Comparison of ENCODE assay signal across 32 mouse cellular contexts in genomic region chr7:43571216-43571615, GRCm38 (mm10). TPM values are rescaled to one million over a fixed set of nuclear protein-coding genes. Genes with fewer than 3 reads are reported as not detected.
"Had no signal": no experiment of that assay in that cellular context is flagged by ENCODE, and none has a peak within 500 bp of the region (broad histone marks: within the 10 kb centered on the region; RNA-seq: fewer than 3 reads in every experiment).

No protein-coding gene starts in this region.

- DNase-seq: gastrocnemius, adult 2 months; gastrocnemius, postnatal 10 days; gastrocnemius, postnatal 25 days; heart, adult 18-20 months; heart, postnatal 10 days; heart, postnatal 36 days; kidney, adult 18-20 months; kidney, adult 8-10 months; kidney, postnatal 10 days; kidney, postnatal 25 days; kidney, postnatal 4 days; left cerebral cortex, postnatal 4 days had no signal

- H3K4me1 ChIP-seq: heart, embryonic 10.5 days; heart, embryonic 12.5 days; hindbrain, embryonic 13.5 days; hindbrain, embryonic 15.5 days; limb, embryonic 13.5 days; limb, embryonic 15.5 days; liver, embryonic 12.5 days had no signal

- H3K27me3 ChIP-seq: heart, embryonic 12.5 days; hindbrain, embryonic 13.5 days; hindbrain, embryonic 15.5 days; limb, embryonic 13.5 days; limb, embryonic 15.5 days; liver, embryonic 12.5 days had no signal

- H3K27ac ChIP-seq: gastrocnemius, adult 2 months; heart, embryonic 10.5 days; hindbrain, embryonic 13.5 days; hindbrain, embryonic 15.5 days; hindbrain, postnatal 0 days; layer of hippocampus, adult 2 months; limb, embryonic 13.5 days; limb, embryonic 15.5 days; liver, embryonic 12.5 days; liver, embryonic 14.5 days had no signal

- H3K4me3 ChIP-seq: gastrocnemius, adult 2 months; heart, embryonic 10.5 days; heart, embryonic 12.5 days; hindbrain, embryonic 13.5 days; hindbrain, embryonic 15.5 days; layer of hippocampus, adult 2 months; limb, embryonic 13.5 days; limb, embryonic 15.5 days; liver, embryonic 12.5 days had no signal

- ATAC-seq: hindbrain, postnatal 0 days; intestine, embryonic 16.5 days; liver, embryonic 12.5 days had no signal

RNA-seq across cellular contexts. Expression of gene Zfp819, which starts 35.8 kb away (rescaled TPM):
- total RNA-seq: gastrocnemius, adult 2 months; gastrocnemius, postnatal 10 days; gastrocnemius, postnatal 25 days; gastrocnemius, postnatal 4 days; heart, adult 18-20 months; heart, adult 8-10 months; heart, postnatal 10 days; heart, postnatal 36 days; hematopoietic stem cell, adult 5-6 weeks; left cerebral cortex, postnatal 10 days had no signal
- polyA plus RNA-seq: heart, embryonic 12.5 days; heart, embryonic 14.5 days; heart, embryonic 16.5 days; intestine, embryonic 14.5 days; intestine, embryonic 16.5 days; limb, embryonic 15.5 days; liver, adult 2 months; liver, embryonic 12.5 days; liver, embryonic 16.5 days had no signal
